Mouse (Mus musculus): ENCODE measurements at regions not wholly inside any gene's neighbourhood (a gene's known extent, or its start where the extent isn't known, plus 50 kb on each side); places are given as distances from the start of the nearest gene placed in this dataset.

GRCm38 (mm10) chr15:62325451-62326290 is 1402.9 kb upstream of the A1bg start:
- TF ChIP-seq CTCF (IDR thresholded peaks at IDR 0.05; ENCODE audit: extremely low read depth, insufficient read depth, insufficient read length, insufficient replicate concordance) (no peak), POLR2A (IDR thresholded peaks at IDR 0.05; ENCODE audit: low read depth, low read length) (no peak)

Measured in spleen, adult 2 months (tissue).